9 mouse cellular contexts compared by ENCODE assay signal in the genomic region with DNA sequence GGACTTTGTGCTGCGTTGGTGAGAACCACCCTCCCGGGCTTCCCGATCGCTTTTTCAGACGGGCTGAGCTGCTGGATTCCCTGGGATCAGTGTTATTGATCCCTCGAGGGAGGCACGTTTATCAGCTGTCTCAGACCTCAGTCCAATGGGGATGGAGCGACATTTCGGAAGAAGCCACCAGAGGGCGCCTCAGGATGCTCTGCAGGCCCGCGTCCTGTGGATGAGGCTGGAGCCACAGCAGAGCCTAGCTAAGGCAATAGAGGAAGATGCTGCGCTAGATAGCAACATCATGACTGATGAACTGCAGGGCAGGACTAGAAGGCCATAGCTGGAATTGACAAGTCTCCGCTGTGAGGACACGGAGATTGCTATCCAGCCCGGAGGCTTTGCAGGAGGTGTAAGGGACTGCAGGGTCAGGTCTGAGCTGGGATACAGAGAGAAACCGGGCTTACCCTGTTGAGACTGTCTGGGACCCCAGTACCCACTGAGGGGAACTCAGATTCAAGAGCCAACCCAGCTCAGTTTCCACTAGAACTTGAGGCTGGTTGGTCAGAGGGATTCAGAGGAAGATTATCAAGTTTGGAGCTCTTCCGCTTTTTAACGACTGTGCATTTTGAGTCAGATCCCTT. TPM values are rescaled to one million over a fixed set of nuclear protein-coding genes. Genes with fewer than 3 reads are reported as not detected.
A peak's percentile ranks its signal among the peaks of the same experiment; 100 is the strongest.
DNase-seq lines count a peak whose midpoint lies in the region; ATAC-seq and TF ChIP-seq lines count a peak whose summit lies in the region.
"Had no signal": no experiment of that assay in that cellular context is flagged by ENCODE, and none has a peak within 500 bp of the region (broad histone marks: within the 10 kb centered on the region; RNA-seq: fewer than 3 reads in every experiment).

No protein-coding gene starts in this region.

- TF ChIP-seq EP300 in liver, embryonic 14.5 days (IDR thresholded peaks at IDR 0.05; ENCODE audit: low read depth), result no peak

- no peaks in the 10 kb centered on the region for H3K27me3 ChIP-seq in liver, embryonic 14.5 days (ENCODE audit: control insufficient read depth, insufficient read depth, low read length)
- peaks cover 11% of the 10 kb centered on the region; the same call in 1 of the 2 replicates for H3K27me3 ChIP-seq in neural tube, embryonic 15.5 days (replicated peaks)

- H3K27ac ChIP-seq in bone marrow, adult 2 months (ENCODE audit: control insufficient read depth, insufficient read depth, low read depth, low read length, poor library complexity), result no peak overlapping the region
- H3K27ac ChIP-seq in liver, embryonic 14.5 days, result no peak overlapping the region
- no peak overlapping the region for H3K27ac ChIP-seq in neural tube, embryonic 15.5 days (replicated peaks)
- H3K27ac ChIP-seq: embryonic facial prominence, embryonic 13.5 days had no signal

- no peaks in the 10 kb centered on the region for H3K36me3 ChIP-seq in liver, embryonic 14.5 days (replicated peaks; ENCODE audit: control insufficient read depth, insufficient read depth, low read depth)
- no peaks in the 10 kb centered on the region for H3K36me3 ChIP-seq in neural tube, embryonic 15.5 days
- H3K36me3 ChIP-seq: embryonic facial prominence, embryonic 13.5 days had no signal

- intact Hi-C loops in heart, postnatal 10 days (cut with DNase I), result loop anchor here (1.0 to 10.0 kb wide), 3 partner anchors 123 to 466 kb away; no protein-coding TSS in a partner anchor

- TF ChIP-seq POLR2A in bone marrow, adult 2 months (IDR thresholded peaks at IDR 0.05; ENCODE audit: borderline replicate concordance, control insufficient read depth, low read depth, low read length), result no peak

- H3K4me2 ChIP-seq in liver, embryonic 14.5 days (ENCODE audit: low read depth), result no peak overlapping the region
- peak overlapping the region; percentile 27; the same call in 1 of the 2 replicates for H3K4me2 ChIP-seq in neural tube, embryonic 15.5 days
- H3K4me2 ChIP-seq: embryonic facial prominence, embryonic 13.5 days had no signal

- H3K4me3 ChIP-seq in bone marrow, adult 2 months (replicated peaks; ENCODE audit: control insufficient read depth, low read depth, low read length), result no peak overlapping the region
- H3K4me3 ChIP-seq in liver, embryonic 14.5 days (ENCODE audit: insufficient read depth in 1 of 2, low read depth in 2 of 2, low read length in 2 of 2), result no peak overlapping the region
- H3K4me3 ChIP-seq in neural tube, embryonic 15.5 days (replicated peaks), result no peak overlapping the region
- H3K4me3 ChIP-seq: embryonic facial prominence, embryonic 13.5 days had no signal

- peak; percentile 69 for ATAC-seq in erythroblast, adult 5-6 weeks (replicated peaks; ENCODE audit: low FRiP score, poor library complexity, severe bottlenecking)
- ATAC-seq in liver, embryonic 14.5 days (ENCODE audit: insufficient read depth), result no peak; the same call in 1 of the 2 replicates
- ATAC-seq in neural tube, embryonic 15.5 days (ENCODE audit: low FRiP score), result peak; percentile 86

- TF ChIP-seq CTCF in bone marrow, adult 2 months (IDR thresholded peaks at IDR 0.05; ENCODE audit: control insufficient read depth, insufficient read depth, low read length), result peak; percentile 85
- TF ChIP-seq CTCF in liver, embryonic 14.5 days (IDR thresholded peaks at IDR 0.05; ENCODE audit: low read depth), result peak; percentile 88

- no peaks in the 10 kb centered on the region for H3K9me3 ChIP-seq in liver, embryonic 14.5 days (ENCODE audit: control insufficient read depth, low read length)
- H3K9me3 ChIP-seq in neural tube, embryonic 15.5 days (replicated peaks), result no peaks in the 10 kb centered on the region
- H3K9me3 ChIP-seq: embryonic facial prominence, embryonic 13.5 days had no signal

- H3K9ac ChIP-seq in liver, embryonic 14.5 days (replicated peaks), result no peak overlapping the region
- no peak overlapping the region for H3K9ac ChIP-seq in neural tube, embryonic 15.5 days (replicated peaks)
- H3K9ac ChIP-seq: embryonic facial prominence, embryonic 13.5 days had no signal

- DNase-seq in CD4-positive, CD25-positive, alpha-beta regulatory T cell, adult 2 months (ENCODE audit: low read depth, low spot score), result peak; percentile 78
- peak; percentile 78 to 88 for DNase-seq in heart, postnatal 10 days
- DNase-seq in kidney, postnatal 36 days, result peak; percentile 67 to 90
- DNase-seq in liver, embryonic 14.5 days (ENCODE audit: low read depth in 3 of 3, low spot score in 3 of 3), result peak in 2 of 3 experiments; percentile 6 to 9
- peak; percentile 91 for DNase-seq in testis, postnatal 10 days (ENCODE audit: low spot score)

- WGBS in bone marrow, adult 2 months, result 15% methylated on average over 19 of the region's 19 CpGs
- 16% methylated on average over 19 of the region's 19 CpGs for WGBS in liver, embryonic 14.5 days (ENCODE audit: insufficient replicate concordance)
- WGBS in neural tube, embryonic 15.5 days, result 15% methylated on average over 19 of the region's 19 CpGs

- H3K4me1 ChIP-seq in bone marrow, adult 2 months (ENCODE audit: control insufficient read depth, insufficient read depth, low read length), result no peaks in the 10 kb centered on the region
- no peaks in the 10 kb centered on the region for H3K4me1 ChIP-seq in liver, embryonic 14.5 days (replicated peaks; ENCODE audit: control insufficient read depth in 2 of 2, insufficient read depth in 2 of 2, low read length in 1 of 2)
- H3K4me1 ChIP-seq in neural tube, embryonic 15.5 days, result peaks cover 3% of the 10 kb centered on the region; the same call in 1 of the 2 replicates
- H3K4me1 ChIP-seq: embryonic facial prominence, embryonic 13.5 days had no signal

RNA-seq across cellular contexts. Expression of gene T, which starts 34.6 kb away (rescaled TPM):
- polyA plus RNA-seq in bone marrow, adult 2 months (2011; ENCODE audit: insufficient read depth, insufficient read length, low replicate concordance, missing spikeins), result not detected in 2 replicates
- not detected in 2 replicates for total RNA-seq in erythroblast, adult 5-6 weeks (2015; ENCODE audit: low replicate concordance)
- total RNA-seq in erythroblast, adult 5-6 weeks (2017; ENCODE audit: low replicate concordance), result not detected in 2 replicates
- not detected for total RNA-seq in heart, postnatal 10 days (2021)
- 0.03 TPM in 1 of 2 replicates, not detected in the other for polyA plus RNA-seq in liver, embryonic 14.5 days (2012; rRNA removed)
- polyA plus RNA-seq in liver, embryonic 14.5 days (2014; fragmentation: Nextera tagmentation; extraction: Ambion mirVana), result not detected in 2 replicates
- polyA plus RNA-seq in neural tube, embryonic 15.5 days (2015; fragmentation: Nextera tagmentation; extraction: Ambion mirVana), result 0.31 and 0.35 TPM in 2 replicates

RNA-seq across cellular contexts. Expression of gene Pde10a, which starts 56.3 kb away (rescaled TPM):
- 3.0 and 5.5 TPM in 2 replicates for polyA plus RNA-seq in bone marrow, adult 2 months (2011; ENCODE audit: insufficient read depth, insufficient read length, low replicate concordance, missing spikeins)
- total RNA-seq in erythroblast, adult 5-6 weeks (2015; ENCODE audit: low replicate concordance), result 0.63 and 0.77 TPM in 2 replicates
- total RNA-seq in erythroblast, adult 5-6 weeks (2017; ENCODE audit: low replicate concordance), result 0.42 TPM in 1 of 2 replicates, not detected in the other
- total RNA-seq in heart, postnatal 10 days (2021), result 1 to 10 TPM; 5.0 to 7.7 TPM
- 0.52 and 0.60 TPM in 2 replicates for polyA plus RNA-seq in liver, embryonic 14.5 days (2012; rRNA removed)
- polyA plus RNA-seq in liver, embryonic 14.5 days (2014; fragmentation: Nextera tagmentation; extraction: Ambion mirVana), result 0.34 and 0.52 TPM in 2 replicates
- polyA plus RNA-seq in neural tube, embryonic 15.5 days (2015; fragmentation: Nextera tagmentation; extraction: Ambion mirVana), result 10.6 and 12.5 TPM in 2 replicates

Comparison
In these comparisons a context has a peak if more than half of its experiments do, and no peak if none do; other contexts are left out.
1. DNase-seq: peak in every context shown above with its lines; median percentile 91 in testis, postnatal 10 days; 83 in heart, postnatal 10 days; 78 in kidney, postnatal 36 days; 78 in CD4-positive, CD25-positive, alpha-beta regulatory T cell, adult 2 months; 8 in liver, embryonic 14.5 days.